Mouse (Mus musculus): Measurements from ENCODE around the gene Triml1. TPM values are rescaled to one million over a fixed set of nuclear protein-coding genes. Genes with fewer than 3 reads are reported as not detected.

Gene Triml1
- polyA plus RNA-seq, 1 experiment, result not detected

- Histone ChIP-seq H3K27ac (ENCODE audit: insufficient read depth, low read length) (no peak overlapping the region), H3K4me3 (ENCODE audit: insufficient read depth, low read length) (no peak overlapping the region), H3K4me1 (ENCODE audit: control insufficient read depth, insufficient read depth, low read length) (no peaks in the 10 kb centered on the region)
- TF ChIP-seq POLR2A (IDR thresholded peaks at IDR 0.05; ENCODE audit: extremely low read depth, insufficient read depth, low read length), result no peak
- peak; percentile 23; the same call in 1 of the 2 replicates for TF ChIP-seq CTCF (IDR thresholded peaks at IDR 0.05; ENCODE audit: extremely low read depth, insufficient read depth, low read length)
These were observed 8.0 kb upstream of the Triml1 start for GRCm38 (mm10) chr8:43149307-43149706.

GRCm38 (mm10) chr8:43111205-43111827 lies 30.0 kb downstream of the Triml1 start:
- TF ChIP-seq POLR2A (IDR thresholded peaks at IDR 0.05; ENCODE audit: extremely low read depth, insufficient read depth, low read length) (no peak), CTCF (IDR thresholded peaks at IDR 0.05; ENCODE audit: extremely low read depth, insufficient read depth, low read length) (no peak)

More at GRCm38 (mm10) chr8:43111205-43111827, 30.0 kb downstream of the Triml1 start:
- Histone ChIP-seq H3K4me3 (ENCODE audit: insufficient read depth, low read length) (no peak overlapping the region), H3K27ac (ENCODE audit: insufficient read depth, low read length) (no peak overlapping the region; the same call in 1 of the 2 replicates), H3K4me1 (ENCODE audit: control insufficient read depth, insufficient read depth, low read length) (no peaks in the 10 kb centered on the region)

Other genes starting within 250 kb of the Triml1 start
- not detected in 2 replicates for gene Triml2, start 39.1 kb upstream of the Triml1 start, polyA plus RNA-seq (2012; rRNA removed)
- not detected in 2 replicates for gene Zfp42, start 165.5 kb upstream of the Triml1 start, polyA plus RNA-seq (2012; rRNA removed)

Measured in cortical plate, adult 2 months (tissue).